Mouse (Mus musculus): ENCODE results near the gene P2ry12.

DNA sequence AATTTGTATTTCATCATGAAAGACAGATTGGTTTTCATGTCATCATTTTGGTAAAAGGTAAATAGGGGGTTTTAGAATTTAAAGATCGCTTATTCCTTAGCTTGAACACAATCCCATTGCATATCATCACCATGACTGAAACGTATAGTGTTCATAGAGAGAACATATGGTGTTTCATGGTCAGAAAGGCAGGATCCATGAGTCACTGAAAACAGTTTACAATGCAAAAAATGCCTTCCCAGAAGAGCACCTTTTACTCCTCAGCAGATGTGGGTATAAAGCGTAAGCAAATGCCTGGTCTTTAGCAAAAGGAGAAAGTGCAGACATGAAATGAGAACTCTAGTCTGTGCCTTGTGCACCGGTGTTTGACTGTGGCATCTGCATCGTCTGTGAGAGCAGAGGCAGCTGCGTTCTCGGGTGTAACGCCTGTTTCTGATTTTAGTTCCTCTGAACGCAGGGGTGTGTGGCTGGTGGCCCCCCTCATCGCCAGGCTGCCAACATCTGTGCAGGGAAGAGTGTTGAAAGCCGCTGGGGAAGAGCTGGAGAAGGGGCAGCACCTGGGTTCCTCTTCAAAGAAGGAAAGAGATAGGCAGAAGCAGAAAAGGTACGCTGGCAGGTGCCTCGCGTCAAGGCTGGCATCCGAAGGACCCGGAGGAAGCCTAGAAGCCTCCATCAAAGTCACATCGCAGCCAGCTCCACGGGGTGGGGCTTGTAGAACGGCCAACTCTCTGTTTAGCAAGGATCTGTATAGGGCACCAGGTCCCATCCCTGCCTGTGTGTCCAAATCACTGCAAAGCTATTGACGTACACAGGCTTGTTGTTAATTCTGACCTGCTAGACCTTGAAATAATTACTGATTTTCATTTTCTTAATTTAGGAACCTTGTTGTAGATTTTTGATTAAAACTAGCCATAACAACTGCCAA, 4.7 kb downstream of the P2ry12 start:
- TF ChIP-seq GATA1 (IDR thresholded peaks at IDR 0.05; ENCODE audit: borderline replicate concordance, low read length) = no peak
- TF ChIP-seq FLI1 (IDR thresholded peaks at IDR 0.05; ENCODE audit: low read length) = no peak

Data from megakaryocyte, embryonic 14.5 days (primary cell).